Mouse (Mus musculus) liver, postnatal 0 days (tissue): Measurements from ENCODE around the gene D430041D05Rik. TPM values are rescaled to one million over a fixed set of nuclear protein-coding genes. Genes with fewer than 3 reads are reported as not detected.
A peak's percentile ranks its signal among the peaks of the same experiment; 100 is the strongest.

Experiments
- ATAC-seq: fragments of 200-750 bp; cut with Nextera tagmentation; 2 replicates; pipeline ENCODE4 v1.8.0; 2017; ENCODE audit warnings: mild to moderate bottlenecking, moderate library complexity
- DNase-seq: peaks from one replicate; pipeline ENCODE4 v3.0.0-alpha.2; 2016
- H3K27ac ChIP-seq: fragments of 300-500 bp; sonication (generic); 2 replicates; pipeline ENCODE4 v1.5.1; 2014; ENCODE audit warnings: antibody characterized with exemption, moderate library complexity, mild to moderate bottlenecking, low read depth
- H3K27me3 ChIP-seq: fragments of 300-500 bp; sonication (generic); 2 replicates; pipeline ENCODE4 v1.6.1; 2014; ENCODE audit warnings: low read length, control low read depth, mixed read lengths; ENCODE audit not compliant: insufficient read depth
- H3K36me3 ChIP-seq: fragments of 300-500 bp; sonication (generic); replicated peaks from 2 replicates; pipeline ENCODE4 v1.6.1; 2014; ENCODE audit warnings: mild to moderate bottlenecking, control low read depth, low read length, moderate library complexity, mixed read lengths; ENCODE audit not compliant: insufficient read depth
- H3K4me1 ChIP-seq: fragments of 300-500 bp; sonication (generic); 2 replicates; pipeline ENCODE4 v1.6.1; 2014; ENCODE audit warnings: antibody characterized with exemption, mild to moderate bottlenecking, control low read depth; ENCODE audit not compliant: insufficient read depth
- H3K4me2 ChIP-seq: fragments of 300-500 bp; sonication (generic); 2 replicates; pipeline ENCODE4 v1.6.1; 2014; ENCODE audit warnings: low read depth, mild to moderate bottlenecking, low read length, moderate library complexity, mixed read lengths
- H3K4me3 ChIP-seq: fragments of 300-500 bp; sonication (generic); 2 replicates; pipeline ENCODE4 v1.5.1; 2014; ENCODE audit warnings: low read depth, low read length
- H3K9ac ChIP-seq: fragments of 300-500 bp; sonication (generic); replicated peaks from 2 replicates; pipeline ENCODE4 v1.6.1; 2014; ENCODE audit warnings: mild to moderate bottlenecking, moderate library complexity
- H3K9me3 ChIP-seq: fragments of 300-500 bp; sonication (generic); 2 replicates; pipeline ENCODE4 v1.6.1; 2016; ENCODE audit warnings: mild to moderate bottlenecking, control low read depth, low read length, mixed read lengths
- CTCF ChIP-seq: sonication (generic); IDR thresholded peaks from 2 replicates; pipeline ENCODE4 v1.5.1; 2016; ENCODE audit warnings: antibody characterized with exemption, low read depth
- EP300 ChIP-seq: IDR thresholded peaks from 2 replicates; pipeline ENCODE4 v1.6.1; 2016; ENCODE audit warnings: antibody characterized with exemption, low read depth, mild to moderate bottlenecking
- WGBS: fragments of 180-500 bp; shearing (Covaris S2); extraction: QIAGEN DNeasy Blood & Tissue Kit; methylation state at CpG from one replicate; pipeline ENCODE4 v1.1.7; 2014; ENCODE audit not compliant: insufficient replicate concordance; 5-methylcytosine and 5-hydroxymethylcytosine counted together
- polyA plus RNA-seq: library from polyadenylated mRNA; unstranded; fragments of >200 nt; fragmentation: Nextera tagmentation; extraction: Ambion mirVana; gene quantifications from 2 replicates; pipeline ENCODE4 v1.2.1, GENCODE M21; 2015

The D430041D05Rik gene
- polyA plus RNA-seq, 1 experiment from 2014 or later: 0.05 TPM

DNA sequence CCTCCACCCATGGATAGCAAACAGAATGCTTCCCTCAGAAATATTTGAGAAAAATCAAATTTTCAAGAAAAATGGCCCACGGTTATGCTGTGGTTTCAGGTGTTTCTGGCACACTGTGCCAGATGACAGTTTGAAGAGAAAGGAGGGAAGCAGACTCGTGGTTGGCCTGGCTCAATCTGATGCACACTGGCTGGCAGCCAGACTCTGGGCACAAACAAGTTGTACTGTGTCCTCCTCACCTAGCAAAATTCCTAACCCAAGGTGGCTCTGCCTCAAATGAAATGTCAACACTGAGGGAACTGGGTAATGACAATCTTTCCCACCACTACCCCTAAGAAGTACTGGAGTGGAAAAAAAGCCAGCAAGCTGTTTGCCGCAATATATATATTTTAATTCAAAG is 15.3 kb upstream of the D430041D05Rik start:
- no peak overlapping the region for H3K27ac ChIP-seq
- WGBS: 66% methylated on average over 3 of the region's 3 CpGs
- no peaks in the 10 kb centered on the region for H3K27me3 ChIP-seq
- H3K4me1 ChIP-seq: no peaks in the 10 kb centered on the region
- ATAC-seq: peak; percentile 40; the same call in 1 of the 2 replicates
- no peak overlapping the region for H3K4me2 ChIP-seq
- DNase-seq: peak; percentile 53
- H3K36me3 ChIP-seq: peaks cover 25% of the 10 kb centered on the region
- no peak for TF ChIP-seq EP300
- TF ChIP-seq CTCF: no peak
- H3K9me3 ChIP-seq: no peaks in the 10 kb centered on the region
- H3K9ac ChIP-seq: no peak overlapping the region
- H3K4me3 ChIP-seq: no peak overlapping the region

DNA sequence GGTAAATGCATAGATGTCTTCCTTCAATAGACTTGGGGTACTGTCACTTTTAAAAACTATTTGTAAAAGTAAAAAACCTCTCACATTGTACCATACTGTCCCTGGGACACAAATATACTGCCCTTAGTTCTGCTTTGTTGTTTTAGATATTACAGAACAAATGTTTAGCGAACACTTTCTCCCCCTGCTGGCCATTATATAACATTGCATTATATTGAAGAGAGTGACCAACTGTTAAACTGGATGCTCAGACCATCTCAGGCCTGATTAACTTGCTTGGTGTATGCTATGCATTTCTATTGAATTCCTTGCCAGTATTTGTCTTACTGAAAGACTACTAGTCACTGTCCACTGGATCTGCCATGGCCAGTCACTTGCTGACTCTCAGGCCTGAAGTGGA is 11.4 kb upstream of the D430041D05Rik start:
- DNase-seq (no peak), ATAC-seq (no peak)
- no peak overlapping the region for H3K4me2 ChIP-seq
- no peak overlapping the region for H3K27ac ChIP-seq
- H3K9ac ChIP-seq: no peak overlapping the region
- TF ChIP-seq CTCF (peak; percentile 76), EP300 (no peak)
- no peaks in the 10 kb centered on the region for H3K4me1 ChIP-seq
- peaks cover 2% of the 10 kb centered on the region for H3K36me3 ChIP-seq
- H3K27me3 ChIP-seq: no peaks in the 10 kb centered on the region
- no peaks in the 10 kb centered on the region for H3K9me3 ChIP-seq
- no peak overlapping the region for H3K4me3 ChIP-seq
- 13% methylated on average over 1 of the region's 1 CpGs for WGBS

DNA sequence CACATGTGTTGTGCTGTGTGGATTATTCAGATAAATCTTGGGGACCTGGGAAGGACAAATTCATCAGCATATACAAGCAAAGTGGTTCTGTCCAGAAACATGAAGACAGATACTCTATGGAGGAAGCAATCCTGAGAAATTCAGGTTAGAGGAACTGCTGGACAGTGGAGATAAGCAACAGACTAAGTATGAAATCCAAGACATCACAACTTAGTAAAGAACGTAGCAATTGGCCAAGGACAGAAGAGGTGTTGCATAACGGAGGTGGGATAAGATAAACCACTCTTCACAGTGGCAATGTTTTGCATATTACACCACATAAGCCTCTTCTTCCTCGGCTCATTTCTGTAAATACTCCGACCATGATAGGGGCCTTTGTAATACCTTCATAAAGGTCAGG is 10.0 kb upstream of the D430041D05Rik start:
- no peak overlapping the region for H3K4me3 ChIP-seq
- ATAC-seq (no peak), DNase-seq (no peak)
- no peaks in the 10 kb centered on the region for H3K36me3 ChIP-seq
- H3K27ac ChIP-seq: no peak overlapping the region
- H3K4me1 ChIP-seq: no peaks in the 10 kb centered on the region
- H3K9ac ChIP-seq: no peak overlapping the region
- H3K4me2 ChIP-seq: no peak overlapping the region
- no peaks in the 10 kb centered on the region for H3K27me3 ChIP-seq
- no peak for TF ChIP-seq CTCF
- no peak for TF ChIP-seq EP300
- no peaks in the 10 kb centered on the region for H3K9me3 ChIP-seq
- 55% methylated on average over 4 of the region's 4 CpGs for WGBS

DNA sequence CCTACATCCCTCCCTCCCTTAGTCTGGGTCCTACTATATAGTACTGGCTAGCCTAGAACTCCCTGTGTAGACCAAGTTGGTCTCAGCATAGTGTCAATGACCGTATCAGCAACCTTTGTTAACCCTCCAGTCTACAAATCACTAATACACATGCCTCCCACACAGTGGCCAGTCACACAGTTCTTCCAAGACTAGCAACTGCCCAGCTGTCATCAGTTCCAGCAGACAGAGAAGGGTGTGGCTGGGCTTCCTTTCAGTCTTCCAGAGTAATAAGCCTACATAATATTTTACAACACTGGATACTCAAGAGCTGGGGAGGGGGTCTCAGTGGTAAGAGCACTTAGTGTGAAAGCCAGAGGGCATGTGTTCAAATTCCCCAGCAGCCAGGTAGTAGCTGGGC is 9.2 kb upstream of the D430041D05Rik start:
- WGBS: 82% methylated on average over 1 of the region's 1 CpGs
- no peaks in the 10 kb centered on the region for H3K36me3 ChIP-seq
- H3K9me3 ChIP-seq: no peaks in the 10 kb centered on the region
- H3K4me3 ChIP-seq: no peak overlapping the region
- no peak for ATAC-seq
- no peak overlapping the region for H3K27ac ChIP-seq
- H3K9ac ChIP-seq: no peak overlapping the region
- no peak for TF ChIP-seq CTCF
- no peak for TF ChIP-seq EP300
- DNase-seq: no peak
- no peaks in the 10 kb centered on the region for H3K27me3 ChIP-seq
- no peaks in the 10 kb centered on the region for H3K4me1 ChIP-seq
- no peak overlapping the region for H3K4me2 ChIP-seq

DNA sequence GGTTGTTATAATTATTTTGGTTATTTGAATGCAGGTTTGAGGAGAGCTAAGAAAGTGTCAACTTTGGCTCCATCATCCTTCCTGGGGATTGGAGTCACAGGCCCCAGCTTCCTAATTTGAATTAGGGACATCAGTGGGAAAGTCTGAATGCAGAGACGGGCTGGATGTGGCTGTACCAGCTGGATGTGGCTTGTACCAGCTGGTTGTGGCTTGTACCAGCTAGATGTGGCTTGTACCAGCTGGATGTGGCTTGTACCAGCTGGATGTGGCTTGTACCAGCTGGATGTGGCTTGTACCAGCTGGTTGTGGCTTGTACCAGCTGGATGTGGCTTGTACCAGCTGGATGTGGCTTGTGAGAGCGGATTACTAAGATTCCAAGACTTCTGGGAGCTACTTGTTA is 8.6 kb upstream of the D430041D05Rik start:
- H3K9ac ChIP-seq: no peak overlapping the region
- H3K36me3 ChIP-seq: no peaks in the 10 kb centered on the region
- H3K4me3 ChIP-seq: no peak overlapping the region
- H3K4me2 ChIP-seq: no peak overlapping the region
- H3K27me3 ChIP-seq: no peaks in the 10 kb centered on the region
- 70% methylated on average over 2 of the region's 2 CpGs for WGBS
- no peaks in the 10 kb centered on the region for H3K4me1 ChIP-seq
- TF ChIP-seq EP300 (no peak), CTCF (no peak)
- ATAC-seq (no peak), DNase-seq (no peak)
- no peak overlapping the region for H3K27ac ChIP-seq
- no peaks in the 10 kb centered on the region for H3K9me3 ChIP-seq

DNA sequence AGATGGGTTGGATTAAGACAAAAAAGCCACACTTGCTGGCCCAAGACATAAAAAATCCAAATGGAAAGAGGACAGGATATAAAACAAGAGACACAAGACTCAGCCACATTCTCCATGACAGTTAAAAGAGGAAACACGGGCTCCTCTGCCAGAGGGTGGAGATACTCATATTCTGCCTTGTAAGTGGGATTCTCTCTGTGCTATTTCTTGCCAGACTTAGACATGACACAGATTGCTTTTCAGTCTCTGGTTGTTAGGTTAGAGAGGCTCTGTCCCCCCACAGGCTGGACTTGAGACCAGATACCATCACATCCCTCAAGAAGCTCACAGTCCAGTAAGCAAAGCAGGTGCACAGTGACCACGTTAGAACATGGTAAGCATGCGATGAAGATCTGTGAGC is 2.2 kb upstream of the D430041D05Rik start:
- ATAC-seq: no peak
- Histone ChIP-seq H3K27ac (no peak overlapping the region), H3K9me3 (no peaks in the 10 kb centered on the region), H3K36me3 (no peaks in the 10 kb centered on the region), H3K27me3 (peaks cover 45% of the 10 kb centered on the region), H3K9ac (no peak overlapping the region), H3K4me3 (no peak overlapping the region), H3K4me1 (peaks cover 9% of the 10 kb centered on the region), H3K4me2 (no peak overlapping the region)
- DNase-seq: no peak
- WGBS: 67% methylated on average over 3 of the region's 3 CpGs
- no peak for TF ChIP-seq CTCF
- no peak for TF ChIP-seq EP300

DNA sequence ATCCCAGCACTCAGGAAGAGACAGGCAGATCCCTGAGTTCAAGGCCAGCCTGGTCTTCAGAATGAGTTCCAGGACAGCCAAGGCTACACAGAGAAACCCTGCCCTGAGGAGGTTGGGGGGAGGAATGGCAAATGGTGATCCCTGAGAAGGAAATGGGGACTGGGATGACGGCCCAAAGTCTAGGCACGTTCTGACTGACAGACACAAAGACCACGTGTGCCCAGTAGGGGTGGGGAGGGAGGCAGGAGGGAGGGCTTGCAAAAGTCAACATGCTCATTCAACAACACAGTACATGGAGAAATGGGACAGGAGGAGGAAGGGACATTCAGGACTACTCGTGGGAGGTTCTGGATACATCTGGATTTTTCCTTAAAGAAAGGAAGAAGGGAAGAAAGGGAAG is 1.7 kb upstream of the D430041D05Rik start:
- H3K4me3 ChIP-seq: no peak overlapping the region
- ATAC-seq (no peak), DNase-seq (no peak)
- H3K9me3 ChIP-seq: no peaks in the 10 kb centered on the region
- 20% methylated on average over 4 of the region's 4 CpGs for WGBS
- TF ChIP-seq CTCF (no peak), EP300 (no peak)
- H3K4me2 ChIP-seq: no peak overlapping the region
- H3K27me3 ChIP-seq: peaks cover 47% of the 10 kb centered on the region
- H3K9ac ChIP-seq: no peak overlapping the region
- no peaks in the 10 kb centered on the region for H3K36me3 ChIP-seq
- H3K27ac ChIP-seq: no peak overlapping the region
- H3K4me1 ChIP-seq: peaks cover 9% of the 10 kb centered on the region
